Mouse (Mus musculus) E14TG2a.4 (cell line): ENCODE measurements at regions not wholly inside any gene's neighbourhood (a gene's known extent, or its start where the extent isn't known, plus 50 kb on each side); places are given as distances from the start of the nearest gene placed in this dataset.

ENCODE experiments used
- H3K27me3 ChIP-seq: 2 replicates; pipeline ENCODE4 v1.6.1; 2014; ENCODE audit warnings: low read length, control low read depth; ENCODE audit not compliant: insufficient read depth
- H3K36me3 ChIP-seq: 2 replicates; pipeline ENCODE4 v1.6.1; 2014; ENCODE audit warnings: low read length, control low read depth; ENCODE audit not compliant: insufficient read depth
- H3K4me1 ChIP-seq: replicated peaks from 2 replicates; pipeline ENCODE4 v1.6.1; 2014; ENCODE audit warnings: low read depth, low read length, control low read depth
- H3K4me3 ChIP-seq: replicated peaks from 2 replicates; pipeline ENCODE4 v1.5.1; 2014; ENCODE audit warnings: mild to moderate bottlenecking, low read length
- H3K9me3 ChIP-seq: 2 replicates; pipeline ENCODE4 v1.6.1; 2014; ENCODE audit warnings: low read length, control low read depth
- CTCF ChIP-seq: conservative IDR thresholded peaks from 2 replicates; pipeline ENCODE4 v1.5.1; 2014; ENCODE audit warnings: low read length
- NANOG ChIP-seq: IDR thresholded peaks from 2 replicates; pipeline ENCODE4 v1.6.1; 2014; ENCODE audit warnings: borderline replicate concordance, low read length, mixed read lengths
- POU5F1 ChIP-seq: IDR thresholded peaks from 2 replicates; pipeline ENCODE4 v1.6.1; 2014; ENCODE audit warnings: low read length, borderline replicate concordance

DNA sequence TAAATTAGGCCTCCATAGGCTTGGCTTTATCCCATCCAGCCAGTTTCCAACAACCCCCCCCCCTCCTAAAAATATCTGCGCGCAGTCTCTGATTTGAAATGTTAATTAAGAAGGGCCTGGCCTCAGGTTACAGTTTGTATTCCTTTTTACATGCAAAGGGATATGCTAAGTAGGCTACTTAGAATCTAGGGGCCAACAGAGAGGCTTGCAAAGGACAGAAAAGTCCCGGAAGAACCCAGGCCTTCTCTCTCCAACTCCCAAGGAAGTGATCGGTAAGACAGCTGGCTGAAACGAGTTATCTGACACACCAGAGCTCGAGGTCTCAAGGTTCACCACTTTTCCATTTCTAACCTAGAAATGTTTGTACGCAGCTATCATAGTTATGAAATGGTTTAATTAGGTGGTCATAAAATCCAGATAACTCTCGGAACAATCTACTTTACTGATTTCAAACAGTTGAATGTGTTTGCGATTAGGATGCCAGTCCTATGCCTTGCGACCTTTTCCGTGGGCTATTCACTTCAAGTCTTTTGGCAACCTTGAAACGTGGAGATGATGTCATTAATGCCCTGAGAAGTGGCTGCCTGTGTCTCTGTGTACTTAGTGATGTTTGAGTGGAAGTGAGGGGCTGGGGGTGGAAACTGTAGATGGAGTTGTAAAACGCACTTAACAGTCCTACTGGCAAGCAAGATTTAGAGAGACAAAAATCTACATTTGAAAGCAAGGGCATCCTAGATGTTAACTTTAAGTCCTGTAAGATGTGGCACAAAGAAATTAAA lies 1026.5 kb downstream of the Adgrl2 start:
- Histone ChIP-seq H3K9me3 (peaks cover 18% of the 10 kb centered on the region), H3K27me3 (no peaks in the 10 kb centered on the region), H3K36me3 (no peaks in the 10 kb centered on the region), H3K4me3 (no peak overlapping the region; the same call in 1 of the 2 replicates), H3K4me1 (peaks cover 34% of the 10 kb centered on the region)
- TF ChIP-seq CTCF (no peak), POU5F1 (no peak; the same call in 1 of the 2 replicates), NANOG (no peak)

DNA sequence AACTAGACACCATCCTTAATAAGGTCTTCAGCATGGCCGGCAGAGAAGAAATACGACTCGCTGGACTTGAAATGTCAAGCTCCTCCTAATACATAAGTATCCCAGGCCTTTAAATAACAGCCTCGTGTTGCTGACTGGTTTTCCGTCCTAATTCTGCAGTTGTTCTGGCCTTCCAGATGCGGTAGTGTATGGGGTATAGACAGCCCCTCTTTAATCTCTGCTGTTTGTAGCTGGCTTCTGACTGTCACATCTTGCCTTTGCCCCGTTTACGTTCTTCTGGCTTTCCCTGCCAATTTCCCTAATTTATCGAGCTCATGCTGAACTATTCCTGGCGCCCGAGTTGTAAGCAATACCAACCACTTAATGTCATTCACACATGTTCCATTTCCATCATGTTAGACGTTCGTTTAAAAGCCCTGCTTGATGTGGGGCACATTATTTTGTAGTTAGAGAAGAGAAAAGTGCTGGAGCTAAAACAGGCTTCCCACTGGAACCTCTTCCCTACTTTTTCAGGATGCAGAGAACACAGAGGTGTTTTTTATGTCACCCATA lies 1042.2 kb downstream of the Adgrl2 start:
- no peaks in the 10 kb centered on the region for H3K4me1 ChIP-seq
- H3K27me3 ChIP-seq: no peaks in the 10 kb centered on the region
- H3K9me3 ChIP-seq: no peaks in the 10 kb centered on the region
- H3K4me3 ChIP-seq: no peak overlapping the region
- no peaks in the 10 kb centered on the region for H3K36me3 ChIP-seq
- TF ChIP-seq NANOG (no peak), CTCF (no peak), POU5F1 (no peak)

DNA sequence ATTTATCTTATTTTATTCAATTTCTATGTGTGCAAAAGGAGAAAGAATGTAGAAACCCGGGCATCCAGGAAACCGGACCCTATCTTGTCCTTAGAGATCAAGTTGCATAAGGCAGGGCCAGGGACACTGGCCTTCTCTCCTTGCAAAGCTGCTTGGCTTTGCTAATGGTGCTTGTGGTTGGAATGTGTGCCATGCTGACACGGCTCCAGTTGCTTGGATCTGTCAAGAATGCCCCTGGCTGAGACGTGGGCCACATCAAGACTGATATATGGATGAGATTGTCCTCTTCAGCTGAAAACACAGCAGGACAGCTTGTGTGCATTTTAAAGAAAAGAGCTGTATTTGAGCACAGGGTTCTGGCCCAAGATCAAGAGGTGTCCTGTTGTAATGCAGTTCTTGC lies 1047.0 kb downstream of the Adgrl2 start:
- Histone ChIP-seq H3K4me1 (no peaks in the 10 kb centered on the region), H3K36me3 (no peaks in the 10 kb centered on the region), H3K9me3 (no peaks in the 10 kb centered on the region), H3K27me3 (no peaks in the 10 kb centered on the region), H3K4me3 (no peak overlapping the region)
- no peak for TF ChIP-seq CTCF
- no peak for TF ChIP-seq NANOG
- no peak for TF ChIP-seq POU5F1

DNA sequence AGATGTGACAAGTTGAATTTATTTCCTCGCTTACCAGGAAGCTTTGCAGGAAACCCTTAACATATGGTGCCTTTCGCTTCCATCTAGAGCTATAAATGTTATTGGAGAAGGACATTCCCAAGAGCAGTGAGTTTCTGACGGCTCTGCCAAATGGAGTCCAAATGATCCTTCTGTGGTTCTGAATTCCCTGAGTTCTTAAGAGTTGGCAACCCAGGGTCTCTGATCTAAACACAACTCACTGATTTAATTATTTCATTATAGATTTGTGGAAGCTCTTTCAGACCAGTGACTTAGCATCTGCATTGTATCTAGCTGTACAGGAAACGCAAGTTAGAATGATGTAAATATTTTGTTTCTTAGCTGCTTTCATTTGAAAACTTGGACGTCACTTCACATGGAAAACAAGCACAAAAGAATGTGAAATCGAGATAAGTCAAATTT lies 1059.5 kb downstream of the Adgrl2 start:
- H3K27me3 ChIP-seq: no peaks in the 10 kb centered on the region
- TF ChIP-seq CTCF: no peak
- no peak for TF ChIP-seq POU5F1
- TF ChIP-seq NANOG: no peak
- H3K9me3 ChIP-seq: no peaks in the 10 kb centered on the region
- no peaks in the 10 kb centered on the region for H3K36me3 ChIP-seq
- H3K4me3 ChIP-seq: no peak overlapping the region
- peaks cover 8% of the 10 kb centered on the region for H3K4me1 ChIP-seq

DNA sequence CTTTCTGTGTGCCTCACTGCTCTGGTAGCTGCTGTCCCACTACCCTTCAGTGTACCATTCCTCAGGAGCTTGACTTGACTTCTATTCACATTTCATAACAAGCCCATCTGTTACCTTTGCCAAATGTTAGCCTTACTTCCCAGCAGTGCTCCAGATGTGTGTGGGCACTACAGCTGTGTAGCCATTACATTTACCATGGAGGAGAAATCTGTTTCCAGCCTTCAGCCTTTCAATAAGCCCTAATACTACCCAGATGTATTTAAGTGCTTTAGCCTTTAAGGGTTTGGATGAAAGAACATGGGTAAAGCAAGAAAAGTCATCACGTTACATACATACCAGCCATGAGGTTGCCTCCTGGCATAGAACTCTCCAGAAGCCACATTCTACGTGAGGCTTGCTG lies 1068.0 kb downstream of the Ttll7 start:
- H3K27me3 ChIP-seq: no peaks in the 10 kb centered on the region
- H3K4me3 ChIP-seq: no peak overlapping the region
- H3K36me3 ChIP-seq: no peaks in the 10 kb centered on the region
- H3K9me3 ChIP-seq: no peaks in the 10 kb centered on the region
- TF ChIP-seq NANOG (no peak), POU5F1 (no peak), CTCF (no peak)
- no peaks in the 10 kb centered on the region; the same call in 1 of the 2 replicates for H3K4me1 ChIP-seq

DNA sequence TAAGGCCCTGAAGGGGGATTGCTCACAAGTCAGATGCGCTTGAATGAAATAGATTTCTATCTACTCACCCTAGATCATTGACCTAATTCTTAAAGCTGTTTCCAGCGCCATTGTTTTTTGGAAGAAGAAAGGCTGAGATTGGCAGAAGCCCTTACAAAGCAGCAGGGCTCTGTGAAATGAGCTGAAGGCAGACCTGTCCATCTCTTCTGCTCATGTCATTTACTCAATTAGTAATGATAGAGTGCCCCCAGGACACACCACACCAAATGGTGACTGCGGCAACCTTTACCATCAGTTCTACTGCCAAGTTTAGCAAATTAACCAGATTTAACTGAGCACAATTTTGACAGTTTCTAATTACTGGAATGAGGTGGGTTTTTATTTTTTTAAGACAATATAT lies 1067.5 kb downstream of the Ttll7 start:
- Histone ChIP-seq H3K36me3 (no peaks in the 10 kb centered on the region), H3K27me3 (no peaks in the 10 kb centered on the region), H3K4me3 (no peak overlapping the region), H3K9me3 (no peaks in the 10 kb centered on the region), H3K4me1 (no peaks in the 10 kb centered on the region; the same call in 1 of the 2 replicates)
- TF ChIP-seq CTCF (no peak), POU5F1 (no peak), NANOG (no peak)

DNA sequence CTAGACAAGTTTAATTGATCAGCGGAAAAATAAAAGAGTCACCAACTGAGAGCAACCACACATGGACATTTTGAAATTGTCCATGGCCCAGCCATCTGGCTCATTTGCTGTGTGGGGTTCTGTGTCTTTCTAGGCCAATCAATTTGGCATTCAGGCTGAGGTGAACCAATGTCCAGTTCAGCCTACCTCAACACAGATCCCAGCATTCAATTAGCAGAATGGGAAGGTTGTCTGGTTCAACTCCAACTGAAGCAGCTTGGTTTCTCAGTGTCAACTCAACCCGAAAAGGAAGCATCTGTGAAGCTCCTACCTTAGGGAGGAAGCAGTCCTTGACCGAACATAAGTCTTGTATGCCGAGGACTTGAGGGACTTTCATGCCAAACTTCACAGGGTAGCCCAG lies 1067.0 kb downstream of the Ttll7 start:
- no peaks in the 10 kb centered on the region for H3K36me3 ChIP-seq
- no peaks in the 10 kb centered on the region for H3K9me3 ChIP-seq
- no peaks in the 10 kb centered on the region for H3K4me1 ChIP-seq
- H3K27me3 ChIP-seq: no peaks in the 10 kb centered on the region
- no peak overlapping the region for H3K4me3 ChIP-seq
- no peak for TF ChIP-seq POU5F1
- TF ChIP-seq NANOG: no peak
- TF ChIP-seq CTCF: no peak

DNA sequence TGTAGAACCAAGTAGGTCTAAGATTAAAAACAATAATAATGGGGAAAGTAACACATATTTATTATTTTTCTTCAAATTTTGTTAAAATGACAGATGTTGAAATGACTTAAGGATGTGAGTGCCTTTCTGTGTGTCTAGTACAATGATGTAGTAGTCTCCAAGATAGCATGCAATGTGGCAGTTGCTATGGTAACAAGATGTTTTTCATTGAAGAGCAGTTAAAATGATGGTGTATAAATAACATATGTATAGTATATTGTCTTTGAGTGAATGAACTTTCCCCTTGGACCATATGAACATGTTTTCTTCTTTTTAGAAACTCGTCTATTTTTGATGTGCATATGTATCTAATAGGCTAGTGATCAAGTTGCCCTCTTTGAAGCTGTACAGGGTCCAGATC lies 1044.6 kb downstream of the Ttll7 start:
- no peaks in the 10 kb centered on the region for H3K9me3 ChIP-seq
- H3K4me1 ChIP-seq: no peaks in the 10 kb centered on the region
- no peaks in the 10 kb centered on the region for H3K36me3 ChIP-seq
- no peaks in the 10 kb centered on the region for H3K27me3 ChIP-seq
- TF ChIP-seq CTCF (no peak), NANOG (no peak), POU5F1 (no peak)
- H3K4me3 ChIP-seq: no peak overlapping the region
